Mouse (Mus musculus): ENCODE results near the gene Alg14.

The Alg14 gene

DNA sequence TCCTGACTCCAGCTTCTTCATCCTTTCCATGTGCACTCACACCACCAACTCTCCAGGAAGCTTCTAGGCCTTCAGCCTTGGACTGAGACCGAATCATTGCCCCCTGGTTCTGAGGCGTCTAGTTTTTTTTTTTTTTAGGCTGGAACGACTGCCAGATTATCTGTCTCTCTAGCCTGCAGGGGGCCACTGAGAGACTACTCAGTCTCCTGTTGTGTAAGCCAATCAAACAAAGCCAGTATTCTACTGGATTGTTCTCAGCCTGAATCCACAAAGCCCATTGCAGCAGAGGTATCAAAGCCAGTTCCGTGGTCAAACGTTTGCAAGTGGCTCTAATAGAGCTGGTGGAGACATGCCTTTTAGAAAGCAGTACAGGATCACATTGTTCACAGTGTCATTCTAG, 111.9 kb downstream of the Alg14 start:
- no peak for DNase-seq (ENCODE audit: low spot score in 2 of 2)

DNA sequence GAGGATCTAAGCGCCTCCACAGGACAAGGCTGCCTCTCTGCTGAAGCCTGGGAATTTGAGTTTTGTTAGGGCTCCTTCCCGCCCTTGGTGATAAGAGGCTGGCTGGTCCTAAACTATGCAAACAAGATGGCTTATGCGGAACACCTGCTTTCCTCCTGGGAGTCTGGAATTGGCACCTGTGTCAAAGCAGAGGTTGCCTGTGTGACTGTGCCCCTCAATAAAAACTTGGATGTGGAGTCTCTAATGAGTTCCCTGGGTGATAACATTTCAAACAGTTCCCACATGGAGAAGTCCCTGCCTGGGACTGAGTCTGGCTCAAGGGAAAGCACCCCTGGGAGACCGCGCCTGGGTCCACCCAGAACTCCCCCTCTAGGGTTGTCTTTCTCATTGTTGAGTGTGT, 113.5 kb downstream of the Alg14 start:
- DNase-seq (ENCODE audit: low spot score in 2 of 2) = no peak

DNA sequence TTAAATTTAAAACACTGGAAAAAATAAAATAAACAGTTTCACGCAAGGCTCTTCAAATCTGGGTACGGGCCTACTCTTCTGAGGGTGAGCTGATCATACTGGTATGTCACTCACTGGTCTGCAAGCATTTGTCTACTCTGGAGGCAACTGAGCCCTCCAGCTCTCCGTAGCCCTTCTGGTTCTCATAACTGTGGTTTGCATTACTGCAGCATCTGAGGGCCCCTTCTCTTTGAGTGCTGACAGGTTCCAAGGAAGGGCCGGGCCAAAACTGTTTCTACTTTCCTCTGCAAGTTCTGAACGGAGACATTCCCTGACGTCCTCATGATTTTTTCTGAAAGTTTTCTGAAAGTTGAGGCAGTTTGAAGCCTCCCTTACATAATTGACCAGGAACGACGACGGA, 115.8 kb downstream of the Alg14 start:
- DNase-seq (ENCODE audit: low spot score in 2 of 2) = no peak

- DNase-seq (ENCODE audit: low spot score in 2 of 2) = no peak
Measured at GRCm38 (mm10) chr3:121408386-121408785, 116.8 kb downstream of the Alg14 start.

GRCm38 (mm10) chr3:121411450-121411849, 119.9 kb downstream of the Alg14 start:
- DNase-seq (ENCODE audit: low spot score in 2 of 2) = no peak
